Mouse (Mus musculus): ENCODE measurements at regions not wholly inside any gene's neighbourhood (a gene's known extent, or its start where the extent isn't known, plus 50 kb on each side); places are given as distances from the start of the nearest gene placed in this dataset.

GRCm38 (mm10) chrX:53976273-53977135 lies 179.0 kb upstream of the Xlr start:
- peak; percentile 21 for DNase-seq (ENCODE audit: low spot score)

GRCm38 (mm10) chrX:53975545-53976272 lies 178.2 kb upstream of the Xlr start:
- DNase-seq (ENCODE audit: low spot score), result peak; percentile 14

GRCm38 (mm10) chrX:53974732-53975544 lies 177.4 kb upstream of the Xlr start:
- peak; percentile 40 for DNase-seq (ENCODE audit: low spot score)
